Mouse (Mus musculus) midbrain, embryonic 13.5 days (tissue): ENCODE data around the gene Krt19. TPM values are rescaled to one million over a fixed set of nuclear protein-coding genes. Genes with fewer than 3 reads are reported as not detected.

ENCODE experiments used
- ATAC-seq: fragments of 200-750 bp; cut with Nextera tagmentation; 2 replicates; pipeline ENCODE4 v1.8.0; 2017; ENCODE audit warnings: mild to moderate bottlenecking, moderate TSS enrichment, moderate library complexity
- H3K27ac ChIP-seq: fragments of 300-500 bp; sonication (generic); 2 replicates; pipeline ENCODE4 v1.5.1; 2015; ENCODE audit warnings: inconsistent platforms, mild to moderate bottlenecking, moderate library complexity
- H3K27me3 ChIP-seq: fragments of 300-500 bp; sonication (generic); 2 replicates; pipeline ENCODE4 v1.6.1; 2015; ENCODE audit warnings: mild to moderate bottlenecking, inconsistent platforms
- H3K36me3 ChIP-seq: fragments of 300-500 bp; sonication (generic); 2 replicates; pipeline ENCODE4 v1.6.1; 2015; ENCODE audit warnings: mild to moderate bottlenecking, inconsistent platforms
- H3K4me1 ChIP-seq: fragments of 300-500 bp; sonication (generic); replicated peaks from 2 replicates; pipeline ENCODE4 v1.6.1; 2015; ENCODE audit warnings: inconsistent platforms
- H3K4me2 ChIP-seq: fragments of 300-500 bp; sonication (generic); replicated peaks from 2 replicates; pipeline ENCODE4 v1.6.1; 2015; ENCODE audit warnings: moderate library complexity, mild to moderate bottlenecking, inconsistent platforms
- H3K4me3 ChIP-seq: fragments of 300-500 bp; sonication (generic); replicated peaks from 2 replicates; pipeline ENCODE4 v1.5.1; 2015; ENCODE audit warnings: mild to moderate bottlenecking, inconsistent platforms
- H3K9ac ChIP-seq: fragments of 300-500 bp; sonication (generic); replicated peaks from 2 replicates; pipeline ENCODE4 v1.6.1; 2015; ENCODE audit warnings: mild to moderate bottlenecking, inconsistent platforms
- H3K9me3 ChIP-seq: fragments of 300-500 bp; sonication (generic); 2 replicates; pipeline ENCODE4 v1.6.1; 2016; ENCODE audit warnings: mild to moderate bottlenecking, inconsistent platforms
- WGBS: fragments of 180-500 bp; shearing (Covaris S2); methylation state at CpG from one replicate; pipeline ENCODE4 v1.1.7; 2015; 5-methylcytosine and 5-hydroxymethylcytosine counted together
- polyA plus RNA-seq: library from polyadenylated mRNA; unstranded; fragments of >200 nt; fragmentation: Nextera tagmentation; extraction: Ambion mirVana; gene quantifications from 2 replicates; pipeline ENCODE4 v1.2.1, GENCODE M21; 2015

The Krt19 gene
- polyA plus RNA-seq, 1 experiment from 2014 or later: 1.4 TPM

GRCm38 (mm10) chr11:100157908-100158477 lies 9.5 kb upstream of the Krt19 start:
- no peaks in the 10 kb centered on the region for H3K36me3 ChIP-seq
- H3K4me2 ChIP-seq: no peak overlapping the region
- no peak overlapping the region for H3K27ac ChIP-seq
- H3K9me3 ChIP-seq: no peaks in the 10 kb centered on the region
- H3K9ac ChIP-seq: no peak overlapping the region
- WGBS: 71% methylated on average over 6 of the region's 6 CpGs
- H3K4me3 ChIP-seq: no peak overlapping the region
- no peaks in the 10 kb centered on the region for H3K4me1 ChIP-seq
- ATAC-seq: no peak
- no peaks in the 10 kb centered on the region for H3K27me3 ChIP-seq

GRCm38 (mm10) chr11:100157331-100157730 lies 8.9 kb upstream of the Krt19 start:
- H3K27ac ChIP-seq: no peak overlapping the region
- no peak for ATAC-seq
- no peaks in the 10 kb centered on the region for H3K9me3 ChIP-seq
- no peak overlapping the region for H3K9ac ChIP-seq
- 84% methylated on average over 3 of the region's 3 CpGs for WGBS
- no peak overlapping the region for H3K4me2 ChIP-seq
- H3K4me1 ChIP-seq: no peaks in the 10 kb centered on the region
- H3K27me3 ChIP-seq: no peaks in the 10 kb centered on the region
- H3K36me3 ChIP-seq: no peaks in the 10 kb centered on the region
- H3K4me3 ChIP-seq: no peak overlapping the region

GRCm38 (mm10) chr11:100155497-100156255 lies 7.2 kb upstream of the Krt19 start:
- Histone ChIP-seq H3K4me1 (no peaks in the 10 kb centered on the region), H3K9ac (no peak overlapping the region), H3K36me3 (no peaks in the 10 kb centered on the region), H3K4me3 (no peak overlapping the region), H3K27me3 (no peaks in the 10 kb centered on the region), H3K27ac (no peak overlapping the region), H3K9me3 (no peaks in the 10 kb centered on the region), H3K4me2 (no peak overlapping the region)
- WGBS: 79% methylated on average over 8 of the region's 8 CpGs
- ATAC-seq: no peak

GRCm38 (mm10) chr11:100147566-100148353 lies 705 bp downstream of the Krt19 start:
- H3K9me3 ChIP-seq: no peaks in the 10 kb centered on the region
- H3K4me3 ChIP-seq: no peak overlapping the region
- H3K4me1 ChIP-seq: peaks cover 10% of the 10 kb centered on the region
- H3K36me3 ChIP-seq: no peaks in the 10 kb centered on the region
- no peak overlapping the region for H3K4me2 ChIP-seq
- no peak overlapping the region for H3K27ac ChIP-seq
- no peak overlapping the region for H3K9ac ChIP-seq
- H3K27me3 ChIP-seq: peaks cover 36% of the 10 kb centered on the region
- no peak for ATAC-seq
- WGBS: 74% methylated on average over 5 of the region's 5 CpGs

- Histone ChIP-seq H3K27me3 (peaks cover 36% of the 10 kb centered on the region), H3K27ac (no peak overlapping the region), H3K4me1 (peaks cover 10% of the 10 kb centered on the region), H3K9me3 (no peaks in the 10 kb centered on the region), H3K36me3 (no peaks in the 10 kb centered on the region), H3K4me3 (peak overlapping the region; percentile 23), H3K9ac (no peak overlapping the region), H3K4me2 (peak overlapping the region; percentile 50)
- ATAC-seq: no peak
- 4% methylated on average over 13 of the region's 13 CpGs for WGBS
These were observed 2.5 kb downstream of the Krt19 start for GRCm38 (mm10) chr11:100145858-100146560.

GRCm38 (mm10) chr11:100145104-100145503 lies 3.4 kb downstream of the Krt19 start:
- Histone ChIP-seq H3K4me1 (peaks cover 10% of the 10 kb centered on the region), H3K4me2 (peak overlapping the region; percentile 50), H3K4me3 (peak overlapping the region; percentile 23), H3K36me3 (no peaks in the 10 kb centered on the region), H3K9ac (no peak overlapping the region), H3K27me3 (peaks cover 36% of the 10 kb centered on the region), H3K27ac (no peak overlapping the region), H3K9me3 (no peaks in the 10 kb centered on the region)
- ATAC-seq: no peak
- 1% methylated on average over 20 of the region's 20 CpGs for WGBS

GRCm38 (mm10) chr11:100140966-100141365 lies 7.5 kb downstream of the Krt19 start:
- H3K36me3 ChIP-seq: no peaks in the 10 kb centered on the region
- H3K27me3 ChIP-seq: peaks cover 23% of the 10 kb centered on the region
- no peak overlapping the region for H3K27ac ChIP-seq
- no peak overlapping the region for H3K9ac ChIP-seq
- H3K9me3 ChIP-seq: no peaks in the 10 kb centered on the region
- H3K4me1 ChIP-seq: peaks cover 35% of the 10 kb centered on the region
- no peak overlapping the region for H3K4me2 ChIP-seq
- 94% methylated on average over 21 of the region's 21 CpGs for WGBS
- no peak overlapping the region for H3K4me3 ChIP-seq
- no peak for ATAC-seq

- Histone ChIP-seq H3K27me3 (peaks cover 7% of the 10 kb centered on the region), H3K4me1 (peaks cover 25% of the 10 kb centered on the region), H3K9ac (no peak overlapping the region), H3K27ac (no peak overlapping the region), H3K36me3 (no peaks in the 10 kb centered on the region), H3K4me2 (no peak overlapping the region), H3K9me3 (no peaks in the 10 kb centered on the region), H3K4me3 (no peak overlapping the region)
- 77% methylated on average over 2 of the region's 2 CpGs for WGBS
- ATAC-seq: no peak
These were observed 9.1 kb downstream of the Krt19 start for GRCm38 (mm10) chr11:100139391-100139790.

- H3K36me3 ChIP-seq: no peaks in the 10 kb centered on the region
- H3K9ac ChIP-seq: no peak overlapping the region
- no peak overlapping the region for H3K4me3 ChIP-seq
- H3K27me3 ChIP-seq: peaks cover 2% of the 10 kb centered on the region; the same call in 1 of the 2 replicates
- no peaks in the 10 kb centered on the region for H3K9me3 ChIP-seq
- peaks cover 25% of the 10 kb centered on the region for H3K4me1 ChIP-seq
- H3K27ac ChIP-seq: no peak overlapping the region
- H3K4me2 ChIP-seq: no peak overlapping the region
- no peak for ATAC-seq
- 44% methylated on average over 7 of the region's 7 CpGs for WGBS
These were observed 9.7 kb downstream of the Krt19 start for GRCm38 (mm10) chr11:100138809-100139208.

GRCm38 (mm10) chr11:100137693-100138092 lies 10.8 kb downstream of the Krt19 start:
- Histone ChIP-seq H3K27me3 (no peaks in the 10 kb centered on the region), H3K4me2 (no peak overlapping the region), H3K4me3 (no peak overlapping the region), H3K9ac (no peak overlapping the region), H3K9me3 (no peaks in the 10 kb centered on the region), H3K27ac (no peak overlapping the region), H3K4me1 (peaks cover 25% of the 10 kb centered on the region), H3K36me3 (no peaks in the 10 kb centered on the region)
- 28% methylated on average over 5 of the region's 5 CpGs for WGBS
- ATAC-seq: 0 out of 2 replicates have a peak, but pooled peaks have one; percentile 17

GRCm38 (mm10) chr11:100136559-100136958 lies 11.9 kb downstream of the Krt19 start:
- no peak overlapping the region for H3K4me2 ChIP-seq
- WGBS: 33% methylated on average over 5 of the region's 5 CpGs

More at GRCm38 (mm10) chr11:100136559-100136958, 11.9 kb downstream of the Krt19 start:
- no peaks in the 10 kb centered on the region for H3K27me3 ChIP-seq
- H3K4me3 ChIP-seq: no peak overlapping the region
- no peaks in the 10 kb centered on the region for H3K9me3 ChIP-seq
- no peaks in the 10 kb centered on the region for H3K36me3 ChIP-seq
- H3K27ac ChIP-seq: no peak overlapping the region; the same call in 1 of the 2 replicates
- H3K4me1 ChIP-seq: peaks cover 25% of the 10 kb centered on the region
- no peak overlapping the region for H3K9ac ChIP-seq
- ATAC-seq: no peak
